Mouse (Mus musculus): ENCODE measurements around the gene Erbb2.
"Not testable (repeated sequence)": the region's sequence is repeated elsewhere in the genome, so short reads cannot be mapped to it uniquely, and the experiment has no call there.

Erbb2 gene

DNA sequence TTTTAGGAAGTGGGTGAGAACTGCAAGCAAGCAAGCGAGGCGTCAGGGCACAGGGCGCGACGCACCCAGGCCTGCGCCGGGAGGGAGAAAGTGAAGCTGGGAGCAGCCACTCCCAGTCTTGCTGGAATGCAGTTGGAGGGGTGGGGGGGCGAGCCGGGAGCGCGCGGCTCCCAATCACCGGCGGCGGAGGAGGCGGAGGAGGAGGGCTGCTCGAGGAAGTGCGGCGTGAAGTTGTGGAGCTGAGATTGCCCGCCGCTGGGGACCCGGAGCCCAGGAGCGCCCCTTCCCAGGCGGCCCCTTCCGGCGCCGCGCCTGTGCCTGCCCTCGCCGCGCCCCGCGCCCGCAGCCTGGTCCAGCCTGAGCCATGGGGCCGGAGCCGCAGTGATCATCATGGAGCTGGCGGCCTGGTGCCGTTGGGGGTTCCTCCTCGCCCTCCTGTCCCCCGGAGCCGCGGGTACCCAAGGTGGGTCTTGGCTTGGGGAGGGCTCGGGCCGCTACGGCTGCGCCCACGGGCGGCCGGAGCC lies at the start of gene Erbb2:
TSS of gene Erbb2 (plus strand) at position 198 of the 524 bp plus-strand sequence.
- peak; percentile 86 for DNase-seq (ENCODE audit: low spot score)

DNA sequence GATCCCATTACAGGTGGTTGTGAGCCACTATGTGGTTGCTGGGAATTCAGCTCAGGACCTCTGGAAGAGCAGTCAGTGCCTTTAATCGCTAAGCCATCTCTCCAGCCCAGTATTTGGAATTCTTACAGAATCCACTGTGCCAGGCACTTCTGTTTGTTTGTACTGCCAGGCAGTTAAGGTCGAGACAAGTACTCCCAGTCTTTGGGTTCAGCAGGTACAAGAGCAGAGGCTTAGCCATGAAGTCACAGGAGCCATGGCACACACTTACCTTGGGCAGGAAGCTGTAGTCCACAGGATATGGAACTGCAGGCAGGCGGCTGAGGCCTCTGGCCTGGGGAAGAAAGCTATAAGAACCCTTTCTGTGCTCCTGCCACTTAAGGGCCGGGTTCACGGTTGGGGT lies 48.5 kb upstream of the Erbb2 start:
- no peak for DNase-seq (ENCODE audit: low spot score)

- DNase-seq (ENCODE audit: low spot score) = no peak
Measured at GRCm38 (mm10) chr11:98364410-98364809, 47.9 kb upstream of the Erbb2 start.

- DNase-seq (ENCODE audit: low spot score) = no peak
Measured at GRCm38 (mm10) chr11:98366290-98366689, 46.0 kb upstream of the Erbb2 start.

DNA sequence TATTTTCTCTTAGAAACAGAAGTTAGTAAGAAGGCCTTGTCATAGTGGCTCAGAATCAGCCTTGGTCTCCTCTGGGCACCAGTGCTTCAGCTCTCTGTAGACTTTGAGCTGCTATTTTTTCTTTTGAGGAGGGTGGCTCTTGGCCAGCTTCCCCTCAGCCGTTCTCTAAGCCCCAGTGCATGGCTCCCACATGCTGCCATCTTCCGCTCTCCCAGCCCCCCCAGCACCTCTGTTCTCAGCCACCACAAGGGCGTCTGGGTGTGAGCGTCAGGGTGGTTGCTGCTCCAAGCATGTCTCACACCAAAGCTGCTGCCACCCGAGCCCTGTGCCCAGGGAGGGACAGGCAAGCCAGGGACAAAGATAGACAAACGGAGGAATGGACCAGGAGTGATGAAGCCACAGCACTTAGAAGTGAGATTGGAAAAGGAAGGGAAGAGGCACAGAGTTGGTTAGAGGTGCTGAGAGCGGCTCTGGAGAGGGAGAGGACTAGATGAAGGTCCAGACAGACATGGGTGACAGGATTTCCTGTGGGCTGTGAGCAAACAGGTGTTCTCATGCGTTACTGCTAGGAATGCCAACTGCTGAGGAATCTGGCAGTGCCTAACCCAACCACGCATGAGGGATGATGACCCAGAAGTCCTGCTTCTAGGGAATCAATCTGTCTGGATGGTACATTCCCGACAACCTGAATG lies 45.0 kb upstream of the Erbb2 start:
- DNase-seq (ENCODE audit: low spot score) = no peak

- no peak for DNase-seq (ENCODE audit: low spot score)
Measured at GRCm38 (mm10) chr11:98367863-98368186, 44.4 kb upstream of the Erbb2 start.

- DNase-seq (ENCODE audit: low spot score) = no peak
Measured at GRCm38 (mm10) chr11:98369337-98369736, 42.9 kb upstream of the Erbb2 start.

DNA sequence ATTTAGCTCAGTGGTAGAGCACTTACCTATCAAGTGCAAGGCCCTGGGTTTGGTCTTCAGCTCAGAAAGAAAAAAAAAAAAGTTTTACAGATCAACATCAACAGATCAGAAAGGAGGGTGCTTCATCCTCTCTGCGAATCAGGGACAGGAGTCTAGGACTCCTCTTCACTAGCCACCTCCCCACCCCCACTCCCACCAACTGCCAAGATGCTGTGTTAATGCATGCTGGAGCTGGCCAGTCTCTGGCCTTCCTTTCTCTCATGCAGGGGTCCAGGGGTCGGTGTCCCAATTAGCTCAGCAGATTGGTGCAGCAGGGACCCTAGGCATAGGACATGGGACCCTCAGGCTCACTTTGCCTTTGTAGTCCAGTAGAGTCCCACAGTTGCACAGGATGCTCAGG lies 41.7 kb upstream of the Erbb2 start:
- no peak for DNase-seq (ENCODE audit: low spot score)

DNA sequence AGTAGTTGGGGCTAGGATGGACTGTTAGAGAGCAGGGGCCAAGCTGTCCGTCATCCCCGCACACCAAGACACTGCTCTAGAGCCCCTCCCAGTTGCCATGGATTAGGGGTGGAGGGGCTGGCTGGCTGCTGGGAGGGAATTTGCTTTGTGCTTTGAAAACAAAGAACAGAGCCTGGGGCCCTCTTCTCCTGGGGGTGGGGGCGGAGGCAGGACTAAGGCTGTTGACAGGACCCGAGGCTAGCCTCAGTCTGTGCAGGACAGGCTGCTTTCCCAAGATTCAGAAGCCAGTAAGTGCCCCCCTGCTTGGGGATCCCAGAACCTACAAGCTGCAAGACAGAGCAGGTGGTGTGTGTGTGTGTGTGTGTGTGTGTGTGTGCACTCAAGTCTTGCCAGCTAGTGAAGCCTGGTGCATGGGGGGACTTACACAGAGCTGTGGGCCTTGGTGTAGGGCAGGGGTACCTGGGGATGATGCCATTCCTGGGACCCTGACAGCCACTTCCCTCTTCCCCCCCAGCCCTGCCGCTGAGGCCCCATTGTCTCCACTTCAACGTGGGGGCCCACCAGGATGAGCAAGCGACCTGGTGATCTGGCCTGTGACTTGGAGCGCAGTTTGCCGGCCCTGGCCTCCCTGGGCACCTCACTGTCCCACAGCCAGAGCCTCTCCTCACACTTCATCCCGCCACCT lies 40.6 kb upstream of the Erbb2 start:
- DNase-seq (ENCODE audit: low spot score) = no peak

DNA sequence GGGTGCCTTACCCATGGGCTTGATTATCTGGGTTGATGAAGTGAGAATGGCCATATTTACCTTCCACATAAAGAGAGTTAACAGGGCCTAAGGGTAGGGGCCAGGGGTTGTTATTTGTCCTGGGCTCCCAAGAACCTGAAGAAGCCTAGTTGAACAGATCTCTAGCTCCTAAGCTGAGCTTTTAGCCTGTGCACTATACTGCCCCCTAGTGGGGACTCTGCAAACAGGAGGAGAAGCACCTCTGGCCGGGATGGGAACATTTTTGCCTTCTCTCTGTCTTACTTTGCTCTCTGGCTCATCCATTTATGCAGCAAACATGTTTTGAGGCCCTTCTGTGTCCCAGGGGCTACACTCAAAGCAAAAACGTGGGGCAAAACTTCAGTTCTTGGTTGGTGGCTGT lies 39.9 kb upstream of the Erbb2 start:
- peak; percentile 68 for DNase-seq (ENCODE audit: low spot score)

GRCm38 (mm10) chr11:98373244-98373643 lies 39.0 kb upstream of the Erbb2 start:
- DNase-seq (ENCODE audit: low spot score) = no peak

- no peak for DNase-seq (ENCODE audit: low spot score)
Measured at GRCm38 (mm10) chr11:98374266-98374665, 38.0 kb upstream of the Erbb2 start.

GRCm38 (mm10) chr11:98376756-98377155 lies 35.5 kb upstream of the Erbb2 start:
- DNase-seq (ENCODE audit: low spot score) = no peak

- no peak for DNase-seq (ENCODE audit: low spot score)
Measured at GRCm38 (mm10) chr11:98377787-98378186, 34.5 kb upstream of the Erbb2 start.

DNA sequence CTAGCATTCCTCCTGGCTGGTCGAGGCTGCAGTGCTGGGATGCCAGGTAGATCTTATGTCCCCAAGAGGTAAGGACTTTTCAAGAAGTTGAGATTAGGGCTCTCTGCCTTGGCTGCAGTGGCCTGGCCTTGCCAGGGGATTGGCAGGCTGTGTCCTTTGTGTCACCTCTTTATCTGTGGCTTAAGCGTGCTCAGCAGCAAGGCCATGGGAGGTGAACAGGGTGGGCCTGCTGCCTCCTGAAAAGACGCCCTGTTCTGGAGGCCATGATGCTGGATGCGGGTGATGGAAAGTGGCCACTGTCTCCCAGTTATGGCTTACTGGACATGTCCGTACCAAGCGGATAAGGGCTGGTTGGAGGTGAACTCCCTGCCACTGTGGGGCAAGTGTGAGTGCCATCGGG lies 32.9 kb upstream of the Erbb2 start:
- DNase-seq (ENCODE audit: low spot score) = no peak

GRCm38 (mm10) chr11:98380106-98380505 lies 32.2 kb upstream of the Erbb2 start:
- no peak for DNase-seq (ENCODE audit: low spot score)

DNA sequence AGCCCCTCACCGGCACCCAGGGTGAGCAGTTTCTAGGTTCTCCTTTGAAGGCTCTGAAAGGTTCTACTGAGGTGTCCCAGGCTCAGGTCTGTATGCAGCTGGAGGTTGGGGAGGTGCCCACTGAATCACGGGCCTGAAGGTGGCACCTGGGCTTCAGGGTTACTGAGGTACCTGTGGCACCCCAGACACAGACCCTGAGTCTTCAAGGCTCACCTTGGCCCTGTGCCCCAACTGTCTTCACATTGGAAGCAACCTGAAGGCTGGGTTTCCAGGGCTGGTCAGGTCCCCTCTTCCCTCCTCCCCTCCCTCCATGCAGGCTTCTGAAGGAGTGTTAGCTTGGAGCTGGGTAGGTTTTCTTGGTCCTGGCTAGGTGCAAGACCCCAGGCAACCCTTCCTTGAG lies 30.6 kb upstream of the Erbb2 start:
- no peak for DNase-seq (ENCODE audit: low spot score)

DNA sequence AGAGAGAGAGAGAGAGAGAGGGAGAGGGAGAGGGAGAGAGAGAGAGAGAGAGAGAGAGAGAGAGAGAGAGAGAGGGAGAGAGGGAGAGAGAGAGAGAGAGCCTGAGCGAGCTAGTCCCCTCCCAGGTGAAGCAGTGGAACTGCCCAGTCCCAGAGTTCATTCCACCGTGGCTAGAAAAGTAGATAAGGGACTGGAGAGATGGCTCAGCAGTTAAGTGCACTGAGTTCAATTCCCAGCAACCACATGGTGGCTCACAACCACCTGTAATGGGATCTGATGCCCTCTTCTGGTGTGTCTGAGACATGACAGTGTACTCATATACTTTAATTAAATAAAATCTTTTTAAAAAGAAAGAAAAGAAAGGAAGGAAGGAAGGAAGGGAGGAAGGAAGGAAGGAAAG lies 29.9 kb upstream of the Erbb2 start:
- DNase-seq (ENCODE audit: low spot score) = not testable (repeated sequence)

DNA sequence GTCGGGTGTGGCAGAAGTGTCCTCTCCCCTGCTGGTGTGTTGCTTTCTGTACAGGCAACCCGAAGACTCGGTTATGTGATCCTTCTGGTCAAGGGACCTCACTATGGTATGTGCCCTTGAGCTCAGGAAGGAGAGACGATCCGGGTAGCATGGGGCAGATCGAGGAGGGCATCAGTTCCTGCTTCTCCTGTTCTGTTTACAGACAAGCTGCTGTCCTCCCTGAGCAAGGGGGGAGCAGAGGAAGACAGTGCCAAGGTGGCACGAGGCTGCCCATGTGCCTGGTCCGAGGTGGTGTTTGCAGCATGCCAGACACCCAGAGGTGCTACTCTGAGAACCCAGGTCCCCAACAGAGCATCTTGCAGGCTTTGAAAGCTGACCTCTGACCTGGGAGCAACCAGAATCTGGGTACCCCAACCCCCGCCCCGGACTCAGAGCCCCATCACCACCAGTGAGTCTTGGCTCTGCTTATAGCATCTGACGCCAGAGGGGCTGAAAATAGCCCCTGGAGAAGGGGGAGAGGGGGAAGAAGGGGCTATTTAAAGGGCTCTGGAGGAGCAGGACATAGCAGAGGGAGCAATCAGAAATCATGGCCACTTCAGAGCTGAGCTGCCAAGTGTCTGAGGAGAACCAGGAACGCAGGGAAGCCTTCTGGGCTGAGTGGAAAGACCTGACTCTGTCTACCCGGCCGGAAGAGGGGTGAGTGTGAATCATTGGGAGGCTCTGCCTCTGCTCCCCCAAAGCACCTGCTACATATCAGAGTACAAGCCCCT lies 28.8 kb upstream of the Erbb2 start, which contains the start of gene Tcap:
TSS of gene Tcap (plus strand) at position 551 of the 770 bp plus-strand sequence.
- DNase-seq (ENCODE audit: low spot score) = no peak

GRCm38 (mm10) chr11:98384216-98384615 lies 28.1 kb upstream of the Erbb2 start:
- DNase-seq (ENCODE audit: low spot score) = no peak

DNA sequence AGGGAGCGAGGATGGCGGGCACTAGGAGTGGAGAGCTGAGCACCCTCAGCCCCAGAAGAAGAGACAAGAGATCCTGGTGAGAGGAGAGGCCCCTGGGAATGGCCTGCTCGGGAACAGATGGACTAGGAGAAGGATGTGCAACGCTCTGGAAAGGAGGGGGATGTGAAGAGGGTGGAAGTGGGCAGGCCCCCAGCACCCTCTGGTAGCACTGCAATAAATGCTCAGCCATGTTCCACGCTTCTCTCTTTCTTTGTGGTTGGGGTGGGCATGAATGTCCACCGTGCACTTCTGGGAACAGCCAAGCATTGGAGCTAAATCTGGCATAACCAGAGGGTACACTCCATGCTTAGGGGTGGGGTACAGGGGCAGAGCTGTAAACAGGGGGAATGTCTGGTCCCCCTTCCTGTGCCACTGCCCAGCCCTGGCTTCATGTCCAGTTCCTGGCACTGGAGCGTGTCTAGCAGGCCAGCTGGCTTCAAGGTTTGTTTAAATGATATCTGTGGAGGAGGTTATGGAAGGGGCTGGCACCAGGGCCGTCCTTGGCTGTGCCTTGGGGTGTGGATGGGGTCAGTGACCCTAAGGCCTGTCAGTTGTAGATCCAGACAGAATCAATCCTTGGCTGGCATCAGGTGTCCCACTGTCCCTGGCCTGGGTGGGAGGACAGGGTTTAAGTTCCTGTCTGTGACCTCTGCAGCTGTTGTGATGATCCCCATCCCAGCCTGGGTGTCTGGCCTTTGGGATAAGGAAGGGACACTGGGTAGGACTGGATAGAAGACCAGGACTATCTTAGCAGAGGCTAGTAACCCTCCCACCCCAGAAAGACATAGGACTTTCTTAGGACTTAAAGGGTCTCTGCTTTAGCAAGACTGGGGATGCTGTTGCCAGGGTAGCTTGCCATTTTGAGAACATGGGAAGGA lies 27.3 kb upstream of the Erbb2 start:
- no peak for DNase-seq (ENCODE audit: low spot score)
